Mouse (Mus musculus) testis, adult 2 months (tissue): Measurements from ENCODE around the gene Rgcc. TPM values are rescaled to one million over a fixed set of nuclear protein-coding genes. Genes with fewer than 3 reads are reported as not detected.

Experiments
- H3K27ac ChIP-seq: fragments of 200-500 bp; 2 replicates; pipeline ENCODE4 v1.5.1; 2012; ENCODE audit warnings: low read depth, low read length; ENCODE audit not compliant: control insufficient read depth, insufficient read depth
- H3K27me3 ChIP-seq: fragments of 200-500 bp; 2 replicates; pipeline ENCODE4 v1.6.1; 2012; ENCODE audit warnings: mild to moderate bottlenecking, low read length, moderate library complexity; ENCODE audit not compliant: control insufficient read depth, insufficient read depth
- H3K36me3 ChIP-seq: fragments of 200-500 bp; 2 replicates; pipeline ENCODE4 v1.6.1; 2012; ENCODE audit warnings: mild to moderate bottlenecking, low read length; ENCODE audit not compliant: control insufficient read depth, insufficient read depth
- H3K4me1 ChIP-seq: fragments of 200-500 bp; 2 replicates; pipeline ENCODE4 v1.6.1; 2012; ENCODE audit warnings: low read length; ENCODE audit not compliant: control insufficient read depth, insufficient read depth
- H3K4me3 ChIP-seq: fragments of 200-500 bp; 2 replicates; pipeline ENCODE4 v1.5.1; 2012; ENCODE audit warnings: low read depth, mild to moderate bottlenecking, low read length, moderate library complexity, mixed read lengths; ENCODE audit not compliant: control insufficient read depth
- CTCF ChIP-seq: fragments of 200-500 bp; IDR thresholded peaks from 2 replicates; pipeline ENCODE4 v1.5.1; 2012; ENCODE audit warnings: low read depth, mild to moderate bottlenecking, inconsistent platforms, low read length, moderate library complexity; ENCODE audit not compliant: control insufficient read depth, insufficient read depth, insufficient replicate concordance
- POLR2A ChIP-seq: fragments of 200-500 bp; IDR thresholded peaks from 2 replicates; pipeline ENCODE4 v1.6.1; 2012; ENCODE audit warnings: low read depth, mild to moderate bottlenecking, inconsistent platforms, low read length, moderate library complexity; ENCODE audit not compliant: control insufficient read depth
- polyA plus RNA-seq: library from polyadenylated mRNA; depleted of rRNA; stranded (reverse); fragments of >200 nt; gene quantifications from 2 replicates; pipeline ENCODE4 v1.2.3, GENCODE M21; 2012

Gene Rgcc
- polyA plus RNA-seq, 1 experiment = 26.5 TPM

DNA sequence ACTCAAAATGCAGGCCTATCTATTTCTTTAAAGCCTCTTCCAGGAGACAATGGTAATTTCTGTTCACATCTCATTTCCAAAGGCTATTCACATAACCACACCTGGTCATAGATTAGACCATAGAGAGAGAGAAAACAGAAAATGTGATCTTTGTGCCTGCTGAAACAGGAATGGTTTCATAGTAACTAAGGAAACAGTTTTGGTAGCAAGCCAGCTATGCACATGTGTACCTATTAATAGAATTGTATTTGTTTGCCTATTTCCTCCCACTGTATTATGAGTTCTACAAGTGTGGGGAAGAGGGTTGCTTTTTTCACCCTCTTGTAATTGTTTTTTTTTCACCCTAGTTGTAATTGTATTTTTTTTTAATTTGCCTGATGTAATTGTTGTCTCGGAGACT is 31.9 kb downstream of the Rgcc start:
- H3K36me3 ChIP-seq = no peaks in the 10 kb centered on the region
- H3K27ac ChIP-seq = no peak overlapping the region
- peaks cover 3% of the 10 kb centered on the region for H3K4me1 ChIP-seq
- TF ChIP-seq CTCF = no peak
- TF ChIP-seq POLR2A = no peak
- no peaks in the 10 kb centered on the region for H3K27me3 ChIP-seq
- no peak overlapping the region for H3K4me3 ChIP-seq

GRCm38 (mm10) chr14:79267878-79268277 is 33.6 kb downstream of the Rgcc start:
- Histone ChIP-seq H3K36me3 (no peaks in the 10 kb centered on the region), H3K4me1 (no peaks in the 10 kb centered on the region; the same call in none of the 2 replicates), H3K27ac (no peak overlapping the region), H3K27me3 (no peaks in the 10 kb centered on the region), H3K4me3 (no peak overlapping the region)
- no peak for TF ChIP-seq CTCF
- TF ChIP-seq POLR2A = no peak

- Histone ChIP-seq H3K4me3 (no peak overlapping the region), H3K4me1 (no peaks in the 10 kb centered on the region; the same call in none of the 2 replicates), H3K27ac (no peak overlapping the region), H3K27me3 (no peaks in the 10 kb centered on the region), H3K36me3 (no peaks in the 10 kb centered on the region)
- TF ChIP-seq CTCF = no peak
- no peak for TF ChIP-seq POLR2A
Measured at GRCm38 (mm10) chr14:79267382-79267781, 34.1 kb downstream of the Rgcc start.

- TF ChIP-seq CTCF (no peak), POLR2A (no peak)
- Histone ChIP-seq H3K36me3 (no peaks in the 10 kb centered on the region), H3K27ac (no peak overlapping the region), H3K27me3 (no peaks in the 10 kb centered on the region), H3K4me3 (no peak overlapping the region), H3K4me1 (no peaks in the 10 kb centered on the region; the same call in none of the 2 replicates)
Measured at GRCm38 (mm10) chr14:79266408-79266807, 35.0 kb downstream of the Rgcc start.

- no peak for TF ChIP-seq POLR2A
- TF ChIP-seq CTCF = no peak
- Histone ChIP-seq H3K4me1 (no peaks in the 10 kb centered on the region; the same call in none of the 2 replicates), H3K36me3 (no peaks in the 10 kb centered on the region), H3K27ac (no peak overlapping the region), H3K27me3 (no peaks in the 10 kb centered on the region), H3K4me3 (no peak overlapping the region)
Measured at GRCm38 (mm10) chr14:79265738-79266137, 35.7 kb downstream of the Rgcc start.

DNA sequence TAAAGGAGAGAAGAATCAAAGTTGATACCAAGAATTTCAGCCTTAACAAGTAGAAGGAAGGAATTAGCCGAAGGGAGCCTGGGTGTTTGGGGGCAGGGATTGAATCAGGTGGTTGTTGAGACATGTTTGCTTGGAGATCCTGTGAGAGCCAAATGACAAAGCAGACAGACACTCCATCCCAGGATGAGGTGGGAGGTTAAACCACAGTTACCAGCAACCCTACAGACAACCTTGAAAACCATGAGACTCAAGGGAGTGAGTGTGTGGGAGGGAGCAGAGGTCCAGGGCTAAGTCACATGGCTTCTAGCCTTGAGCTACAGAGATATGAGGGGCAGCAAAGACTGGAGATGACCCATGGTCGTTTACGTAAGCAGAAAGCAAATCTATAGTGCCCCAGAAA is 38.1 kb downstream of the Rgcc start:
- Histone ChIP-seq H3K4me1 (no peaks in the 10 kb centered on the region; the same call in 1 of the 2 replicates), H3K27me3 (no peaks in the 10 kb centered on the region), H3K36me3 (no peaks in the 10 kb centered on the region), H3K27ac (no peak overlapping the region), H3K4me3 (no peak overlapping the region)
- TF ChIP-seq POLR2A = no peak
- no peak for TF ChIP-seq CTCF

DNA sequence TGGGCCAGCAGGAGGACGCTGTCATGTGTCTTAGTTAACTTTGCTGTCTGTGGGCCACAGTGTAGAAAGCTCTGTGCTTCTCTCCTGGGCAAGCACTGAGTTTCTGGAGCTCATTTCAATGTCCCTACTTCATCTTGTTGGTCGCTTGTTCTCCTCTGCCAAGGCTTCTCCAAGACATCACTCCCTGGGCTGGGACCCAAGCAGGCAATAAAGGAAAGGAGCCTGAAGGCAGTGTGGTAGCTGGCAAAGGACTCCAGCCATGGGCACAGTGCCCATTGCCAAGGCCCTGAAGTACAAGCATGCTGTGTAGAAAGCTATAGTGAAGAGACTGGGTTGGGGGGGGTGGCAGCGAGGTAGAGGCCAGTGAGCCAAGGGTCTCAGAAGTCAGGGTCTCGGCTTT is 38.8 kb downstream of the Rgcc start:
- Histone ChIP-seq H3K27ac (no peak overlapping the region), H3K4me1 (no peaks in the 10 kb centered on the region), H3K4me3 (no peak overlapping the region), H3K36me3 (no peaks in the 10 kb centered on the region), H3K27me3 (no peaks in the 10 kb centered on the region)
- TF ChIP-seq CTCF = no peak
- no peak for TF ChIP-seq POLR2A
